Mouse (Mus musculus) hindbrain, embryonic 13.5 days (tissue): Measurements from ENCODE around the gene Stat5b. TPM values are rescaled to one million over a fixed set of nuclear protein-coding genes. Genes with fewer than 3 reads are reported as not detected.

Experiments
- ATAC-seq: fragments of 200-750 bp; cut with Nextera tagmentation; 2 replicates; pipeline ENCODE4 v1.8.0; 2017; ENCODE audit warnings: moderate TSS enrichment; ENCODE audit not compliant: low FRiP score
- H3K27ac ChIP-seq: fragments of 300-500 bp; sonication (generic); 2 replicates; pipeline ENCODE4 v1.5.1; 2015; ENCODE audit warnings: inconsistent platforms, mild to moderate bottlenecking, moderate library complexity
- H3K27me3 ChIP-seq: fragments of 300-500 bp; sonication (generic); 2 replicates; pipeline ENCODE4 v1.6.1; 2015; ENCODE audit warnings: mild to moderate bottlenecking, inconsistent platforms
- H3K36me3 ChIP-seq: fragments of 300-500 bp; sonication (generic); 2 replicates; pipeline ENCODE4 v1.6.1; 2015; ENCODE audit warnings: mild to moderate bottlenecking, inconsistent platforms
- H3K4me1 ChIP-seq: fragments of 300-500 bp; sonication (generic); replicated peaks from 2 replicates; pipeline ENCODE4 v1.6.1; 2015; ENCODE audit warnings: inconsistent platforms
- H3K4me2 ChIP-seq: fragments of 300-500 bp; sonication (generic); 2 replicates; pipeline ENCODE4 v1.6.1; 2015; ENCODE audit warnings: inconsistent platforms, mild to moderate bottlenecking, moderate library complexity
- H3K4me3 ChIP-seq: fragments of 300-500 bp; sonication (generic); 2 replicates; pipeline ENCODE4 v1.5.1; 2015; ENCODE audit warnings: mild to moderate bottlenecking, inconsistent platforms
- H3K9ac ChIP-seq: fragments of 300-500 bp; sonication (generic); 2 replicates; pipeline ENCODE4 v1.6.1; 2015; ENCODE audit warnings: mild to moderate bottlenecking, inconsistent platforms
- H3K9me3 ChIP-seq: fragments of 300-500 bp; sonication (generic); 2 replicates; pipeline ENCODE4 v1.6.1; 2016; ENCODE audit warnings: inconsistent platforms
- WGBS: fragments of 180-500 bp; shearing (Covaris S2); methylation state at CpG from one replicate; pipeline ENCODE4 v1.1.7; 2015; 5-methylcytosine and 5-hydroxymethylcytosine counted together
- polyA plus RNA-seq: library from polyadenylated mRNA; unstranded; fragments of >200 nt; fragmentation: Nextera tagmentation; extraction: Ambion mirVana; gene quantifications from 2 replicates; pipeline ENCODE4 v1.2.1, GENCODE M21; 2015

The Stat5b gene
- polyA plus RNA-seq, 1 experiment from 2014 or later, result 14.1 TPM

DNA sequence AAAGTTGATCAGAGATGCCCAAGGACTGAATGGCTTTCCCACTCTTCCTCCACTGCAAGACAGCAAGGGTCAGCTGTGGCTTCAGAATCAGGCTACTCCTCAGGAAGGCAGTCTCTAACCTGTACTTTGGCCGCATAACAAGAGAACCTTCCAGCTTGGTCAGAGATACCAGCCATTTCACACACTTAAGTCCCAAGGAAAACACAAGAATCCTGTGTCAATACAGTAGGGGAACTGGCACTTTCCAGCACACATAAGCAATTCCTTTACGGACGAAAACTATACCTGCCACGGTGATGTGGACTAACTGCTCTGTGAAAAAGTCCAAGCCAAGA lies 113.8 kb downstream of the Stat5b start:
- Histone ChIP-seq H3K27ac (no peak overlapping the region), H3K9me3 (no peaks in the 10 kb centered on the region), H3K27me3 (peaks cover 4% of the 10 kb centered on the region; the same call in 1 of the 2 replicates), H3K4me3 (peak overlapping the region; percentile 79), H3K36me3 (peaks cover 26% of the 10 kb centered on the region), H3K4me2 (peak overlapping the region; percentile 77), H3K9ac (peak overlapping the region; percentile 97), H3K4me1 (peaks cover 26% of the 10 kb centered on the region)
- ATAC-seq, result no peak
- WGBS, result 84% methylated on average over 4 of the region's 4 CpGs

GRCm38 (mm10) chr11:100735954-100736745 lies 114.4 kb downstream of the Stat5b start:
- no peak for ATAC-seq
- Histone ChIP-seq H3K27me3 (no peaks in the 10 kb centered on the region; the same call in 1 of the 2 replicates), H3K27ac (no peak overlapping the region), H3K9me3 (no peaks in the 10 kb centered on the region), H3K4me2 (peak overlapping the region; percentile 77), H3K9ac (peak overlapping the region; percentile 31; the same call in 1 of the 2 replicates), H3K36me3 (peaks cover 21% of the 10 kb centered on the region), H3K4me1 (peaks cover 26% of the 10 kb centered on the region), H3K4me3 (0 out of 2 replicates have a peak overlapping the region, but pooled peaks have one; percentile 79)
- whole genome bisulfite sequencing, result 86% methylated on average over 14 of the region's 14 CpGs

DNA sequence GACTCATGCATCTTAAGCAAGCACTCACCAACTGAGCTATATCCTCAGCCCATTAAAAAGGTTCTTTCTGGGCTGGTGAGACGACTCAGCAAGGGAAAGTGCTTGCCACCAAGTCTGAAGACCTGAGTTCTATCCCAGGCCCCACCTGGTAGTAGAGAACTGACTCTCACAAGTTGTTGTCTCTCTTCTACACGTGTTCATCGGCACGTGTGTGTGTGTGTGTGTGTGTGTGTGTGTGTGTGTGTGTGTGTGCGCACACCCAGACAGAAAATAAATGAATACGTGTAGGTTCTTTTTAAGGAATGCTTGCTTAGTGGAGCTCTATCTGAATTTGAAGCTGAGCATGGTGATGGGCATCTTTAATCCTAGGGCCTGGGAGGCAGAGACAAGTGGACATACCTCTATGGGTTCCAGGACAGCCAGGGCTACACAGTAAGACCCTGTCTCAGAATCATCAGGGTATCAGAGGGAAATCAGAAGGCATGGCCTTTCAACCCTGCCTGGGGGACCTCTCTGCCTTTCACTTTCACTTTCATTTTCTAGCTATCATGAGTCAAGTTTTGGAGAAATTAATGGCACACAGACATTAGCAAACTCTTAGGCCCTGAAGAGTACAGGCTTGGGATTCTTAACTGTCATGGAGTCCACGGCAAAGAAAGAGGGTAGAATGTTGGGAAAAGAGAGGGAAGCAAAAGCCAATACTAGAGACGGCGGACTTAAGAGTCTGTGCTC lies 115.2 kb downstream of the Stat5b start:
- Histone ChIP-seq H3K4me3 (no peak overlapping the region), H3K9ac (no peak overlapping the region), H3K4me2 (peak overlapping the region; percentile 15; the same call in 1 of the 2 replicates), H3K27me3 (no peaks in the 10 kb centered on the region), H3K9me3 (no peaks in the 10 kb centered on the region), H3K27ac (no peak overlapping the region), H3K4me1 (peaks cover 26% of the 10 kb centered on the region), H3K36me3 (peaks cover 20% of the 10 kb centered on the region)
- ATAC-seq, result no peak
- WGBS, result 89% methylated on average over 9 of the region's 9 CpGs

Other genes starting within 250 kb of the Stat5b start
- gene Nkiras2, start 231.5 kb downstream of the Stat5b start, polyA plus RNA-seq, result 110 and 115 TPM in 2 replicates
- 308 and 315 TPM in 2 replicates for gene Dnajc7, start 230.6 kb downstream of the Stat5b start, polyA plus RNA-seq
- gene Zfp385c, start 158.3 kb downstream of the Stat5b start, polyA plus RNA-seq, result 0.13 and 0.40 TPM in 2 replicates
- 2.7 and 3.0 TPM in 2 replicates for gene Dhx58, start 146.5 kb downstream of the Stat5b start, polyA plus RNA-seq
- 47.4 and 48.0 TPM in 2 replicates for gene Kat2a, start 138.3 kb downstream of the Stat5b start, polyA plus RNA-seq
- gene Hspb9, start 136.9 kb downstream of the Stat5b start, polyA plus RNA-seq, result 0.43 TPM in 1 of 2 replicates, not detected in the other
- gene Rab5c, start 112.5 kb downstream of the Stat5b start, polyA plus RNA-seq, result 28.2 and 29.0 TPM in 2 replicates
- gene Kcnh4, start 90.8 kb downstream of the Stat5b start, polyA plus RNA-seq, result 7.4 and 7.5 TPM in 2 replicates
- 0.42 TPM in 1 of 2 replicates, not detected in the other for gene Hcrt, start 87.8 kb downstream of the Stat5b start, polyA plus RNA-seq
- gene Ghdc, start 79.8 kb downstream of the Stat5b start, polyA plus RNA-seq, result 3.8 and 5.9 TPM in 2 replicates
- 2.1 and 2.3 TPM in 2 replicates for gene Stat5a, start 8.6 kb upstream of the Stat5b start, polyA plus RNA-seq
- gene Stat3, start 88.8 kb upstream of the Stat5b start, polyA plus RNA-seq, result 51.5 and 53.3 TPM in 2 replicates
- 42.0 and 43.9 TPM in 2 replicates for gene Cavin1, start 120.2 kb upstream of the Stat5b start, polyA plus RNA-seq
- 108 and 110 TPM in 2 replicates for gene Atp6v0a1, start 158.7 kb upstream of the Stat5b start, polyA plus RNA-seq
- gene Naglu, start 219.3 kb upstream of the Stat5b start, polyA plus RNA-seq, result 10.7 and 11.3 TPM in 2 replicates
- 0.49 TPM in 1 of 2 replicates, not detected in the other for gene Hsd17b1, start 227.7 kb upstream of the Stat5b start, polyA plus RNA-seq
- gene Coasy, start 231.8 kb upstream of the Stat5b start, polyA plus RNA-seq, result 41.9 and 44.1 TPM in 2 replicates
- gene Mlx, start 236.6 kb upstream of the Stat5b start, polyA plus RNA-seq, result 88.1 and 91.0 TPM in 2 replicates
- gene Psmc3ip, start 244.7 kb upstream of the Stat5b start, polyA plus RNA-seq, result 23.4 and 26.3 TPM in 2 replicates